Mouse (Mus musculus): ENCODE data around the gene Il6st.

DNA sequence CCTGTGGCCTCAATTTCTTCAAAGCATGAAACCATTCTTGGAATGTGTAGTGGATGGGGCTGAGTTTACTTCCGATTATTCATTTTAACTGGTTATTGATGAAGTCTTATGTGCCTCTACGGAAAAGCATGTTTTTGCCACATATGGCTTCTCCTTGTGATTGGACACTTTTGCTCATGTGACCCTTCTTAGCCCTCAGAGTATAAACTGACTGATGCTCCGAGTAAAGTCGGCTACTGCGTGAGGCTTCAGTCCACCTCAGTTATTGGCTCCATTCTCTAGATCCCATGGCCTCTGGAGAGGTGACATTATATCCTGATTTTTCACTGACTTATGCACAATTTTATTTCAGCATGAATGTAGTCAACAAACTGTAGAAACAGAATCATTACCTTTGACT is 89.4 kb downstream of the Il6st start:
- no peak for TF ChIP-seq GATA1 (IDR thresholded peaks at IDR 0.05; ENCODE audit: borderline replicate concordance, low read length)
- no peak for TF ChIP-seq FLI1 (IDR thresholded peaks at IDR 0.05; ENCODE audit: low read length)
